Mouse (Mus musculus): ENCODE results near the gene Egflam.

Gene Egflam

GRCm38 (mm10) chr15:7217273-7217598 is 181.0 kb downstream of the Egflam start:
- in situ Hi-C loops (cut with MboI, MseI), result loop anchor here (5.0 kb wide), 1 partner anchor 80 kb away; no protein-coding TSS in a partner anchor

DNA sequence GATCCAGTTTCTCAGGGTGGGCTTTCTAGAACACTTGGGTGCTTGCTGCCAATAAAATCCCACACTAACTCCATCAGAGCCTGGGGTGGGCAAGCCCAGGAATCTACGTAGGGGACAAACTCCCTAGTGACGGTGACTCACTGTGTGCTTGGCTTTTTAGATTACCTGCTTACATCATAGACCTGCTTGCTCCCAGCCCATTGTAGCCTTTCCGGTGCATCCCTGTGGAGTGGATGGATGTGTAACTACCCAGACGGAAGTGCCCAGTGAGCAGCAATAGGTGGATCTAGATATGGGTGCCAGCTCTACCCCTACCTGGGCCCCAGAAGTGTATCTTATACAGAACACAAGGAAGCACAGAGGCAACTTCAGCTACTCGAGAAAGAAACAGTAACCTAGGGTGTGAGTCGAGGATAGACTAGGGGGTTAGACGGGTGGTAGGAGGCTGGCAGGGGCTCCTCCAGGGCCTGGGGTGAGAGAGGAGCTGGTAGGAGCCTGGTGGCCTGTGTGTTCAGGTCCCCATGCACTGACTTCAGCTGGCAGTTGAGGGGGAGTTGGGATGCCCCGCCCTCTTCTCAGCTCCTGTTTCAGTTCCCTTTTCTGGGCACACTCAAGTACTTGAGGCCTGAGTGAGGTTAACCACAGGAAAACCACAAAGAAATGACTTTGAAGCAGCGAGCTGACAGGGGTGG is 181.5 kb downstream of the Egflam start:
- in situ Hi-C loops (cut with MboI, MseI), result loop anchor here (5.0 kb wide), 1 partner anchor 79 kb away; no protein-coding TSS in a partner anchor

DNA sequence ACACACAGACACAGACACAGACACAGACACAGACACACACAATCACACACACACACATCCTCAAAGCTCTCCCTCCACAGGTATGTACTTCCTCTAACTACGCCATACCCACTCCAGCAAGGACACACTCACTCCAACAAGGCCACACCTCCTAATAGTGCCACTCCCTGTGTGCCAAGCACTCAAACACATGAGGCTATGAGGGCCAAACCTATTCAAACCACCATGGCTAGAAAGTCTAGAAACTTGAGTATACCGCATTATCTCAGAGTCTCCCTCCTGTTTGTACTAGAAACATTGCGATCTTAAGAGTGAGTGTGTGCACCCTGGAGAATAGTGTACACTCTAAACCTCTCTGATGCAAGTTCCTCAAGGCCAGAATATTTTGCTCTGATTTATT is 182.3 kb downstream of the Egflam start:
- in situ Hi-C loops (cut with MboI, MseI), result loop anchor here (5.0 kb wide), 1 partner anchor 79 kb away; no protein-coding TSS in a partner anchor

GRCm38 (mm10) chr15:7213683-7214082 is 184.5 kb downstream of the Egflam start:
- in situ Hi-C loops (cut with MboI, MseI), result no loop called here

DNA sequence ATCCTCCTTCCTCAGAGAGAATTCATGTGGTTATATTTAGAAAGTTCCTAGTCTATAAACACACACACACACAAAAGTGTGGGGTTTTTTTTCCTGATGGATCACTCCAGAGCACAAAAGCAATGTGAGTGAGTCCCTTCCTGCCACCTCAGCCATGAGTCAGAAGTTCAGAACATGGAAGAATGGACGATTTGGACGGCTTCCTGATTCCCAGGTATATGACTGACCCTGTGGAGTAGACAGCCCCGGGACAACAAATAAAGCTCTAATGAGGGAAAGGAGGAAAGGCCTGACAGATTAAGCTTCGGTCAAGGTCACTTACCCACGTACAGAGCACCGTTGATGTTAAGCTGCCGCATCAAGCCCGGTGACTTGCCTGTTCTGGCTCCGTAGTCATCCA is 190.0 kb downstream of the Egflam start:
- in situ Hi-C loops (cut with MboI, MseI), result no loop called here

DNA sequence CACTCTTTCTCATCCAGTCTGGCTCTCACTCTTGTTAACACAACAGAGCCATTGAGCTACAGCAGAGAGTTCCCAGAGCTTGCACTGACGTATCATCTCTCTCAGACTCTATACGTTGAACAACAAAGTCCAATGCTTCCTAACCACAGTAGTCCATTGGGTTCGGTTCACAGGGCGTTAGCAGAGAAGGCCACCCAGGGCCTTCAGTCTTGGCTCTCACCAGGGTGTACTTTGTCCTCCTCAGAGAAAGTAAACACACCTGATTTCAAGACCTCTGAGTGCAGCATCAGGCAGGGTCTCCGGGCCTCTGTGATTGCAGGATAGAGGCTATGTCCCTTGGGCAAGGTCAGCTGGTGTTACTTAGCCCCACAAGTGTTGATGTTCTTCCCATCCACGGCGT is 190.9 kb downstream of the Egflam start:
- in situ Hi-C loops (cut with MboI, MseI), result no loop called here

DNA sequence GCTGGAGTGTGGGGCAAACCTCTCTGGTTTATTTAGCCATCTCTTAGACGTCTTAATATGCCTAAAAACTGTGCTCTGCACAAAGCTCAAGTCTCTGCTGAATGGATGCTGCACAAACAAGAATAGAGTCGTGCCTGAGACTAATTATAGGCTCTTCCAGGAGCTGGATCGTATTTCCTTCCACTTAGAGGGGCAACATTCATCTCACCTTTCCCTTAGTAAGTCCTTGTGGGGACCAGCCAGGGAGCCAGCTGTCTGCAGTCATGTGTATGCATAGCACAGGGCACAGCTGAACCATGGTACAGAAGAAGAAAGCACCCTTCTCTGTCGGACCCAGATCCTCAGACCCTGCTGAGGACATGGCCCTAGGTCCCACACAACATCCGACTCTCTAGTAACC is 192.1 kb downstream of the Egflam start:
- in situ Hi-C loops (cut with MboI, MseI), result no loop called here

- in situ Hi-C loops (cut with MboI, MseI), result no loop called here
Observed at GRCm38 (mm10) chr15:7204917-7205316, 193.3 kb downstream of the Egflam start.

DNA sequence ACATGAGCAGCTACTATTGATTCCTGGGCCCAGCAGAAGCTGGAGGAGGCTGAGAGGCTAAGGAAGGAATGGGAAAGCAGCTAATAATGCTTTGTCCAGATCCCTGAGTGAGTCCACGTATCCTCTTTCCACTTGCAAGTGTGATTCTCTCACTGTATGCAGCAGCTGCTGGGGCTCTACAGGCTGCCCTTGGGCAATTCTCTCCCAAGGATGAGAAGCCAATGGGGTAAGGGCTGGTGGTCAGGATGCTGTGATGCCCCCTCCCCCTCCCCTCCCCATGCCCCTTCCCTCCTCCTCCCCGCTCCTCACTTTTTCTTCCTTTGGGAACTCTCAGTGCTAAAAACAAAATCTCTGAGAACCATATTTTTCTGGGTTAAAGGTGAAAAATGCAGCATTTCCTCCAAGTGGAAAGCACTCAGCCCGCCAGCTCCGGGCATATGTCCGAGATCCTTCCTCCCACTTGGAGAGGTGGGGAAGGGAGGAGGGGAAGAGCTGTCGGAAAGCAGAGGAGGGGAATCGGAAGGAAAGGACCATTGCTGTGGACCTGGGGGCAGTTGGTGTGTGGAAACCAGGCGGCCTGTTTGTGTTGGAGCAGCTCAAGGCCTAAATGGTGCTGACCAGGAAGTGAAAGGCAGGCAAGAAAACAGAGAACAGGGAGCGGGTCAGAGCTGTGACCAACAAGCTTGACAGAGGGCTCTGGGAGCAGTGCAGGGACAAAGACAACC is 194.4 kb downstream of the Egflam start:
- in situ Hi-C loops (cut with MboI, MseI), result no loop called here

- in situ Hi-C loops (cut with MboI, MseI), result no loop called here
Observed at GRCm38 (mm10) chr15:7202981-7203380, 195.2 kb downstream of the Egflam start.

GRCm38 (mm10) chr15:7201421-7202380 is 196.5 kb downstream of the Egflam start:
- in situ Hi-C loops (cut with MboI, MseI), result no loop called here

DNA sequence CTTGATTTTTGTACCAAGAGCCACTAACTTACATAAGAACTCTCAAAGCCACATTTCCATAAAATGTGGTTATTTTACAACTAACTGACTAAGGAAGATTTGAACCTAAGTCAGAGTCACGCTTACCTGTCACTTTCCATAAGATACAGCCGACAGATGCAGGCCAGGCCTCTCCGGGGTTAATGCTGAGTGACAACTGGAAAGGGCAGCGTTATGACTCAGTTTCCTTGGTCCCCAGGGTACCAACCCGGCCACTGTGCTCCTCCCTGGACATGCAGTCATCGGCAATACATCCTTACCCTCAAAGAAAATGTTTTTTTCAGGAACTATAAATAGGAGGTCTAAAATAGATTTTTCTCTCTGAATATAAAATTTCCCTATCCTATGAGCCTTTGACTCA is 197.9 kb downstream of the Egflam start:
- in situ Hi-C loops (cut with MboI, MseI), result no loop called here

- in situ Hi-C loops (cut with MboI, MseI), result no loop called here
Observed at GRCm38 (mm10) chr15:7198816-7199215, 199.4 kb downstream of the Egflam start.

DNA sequence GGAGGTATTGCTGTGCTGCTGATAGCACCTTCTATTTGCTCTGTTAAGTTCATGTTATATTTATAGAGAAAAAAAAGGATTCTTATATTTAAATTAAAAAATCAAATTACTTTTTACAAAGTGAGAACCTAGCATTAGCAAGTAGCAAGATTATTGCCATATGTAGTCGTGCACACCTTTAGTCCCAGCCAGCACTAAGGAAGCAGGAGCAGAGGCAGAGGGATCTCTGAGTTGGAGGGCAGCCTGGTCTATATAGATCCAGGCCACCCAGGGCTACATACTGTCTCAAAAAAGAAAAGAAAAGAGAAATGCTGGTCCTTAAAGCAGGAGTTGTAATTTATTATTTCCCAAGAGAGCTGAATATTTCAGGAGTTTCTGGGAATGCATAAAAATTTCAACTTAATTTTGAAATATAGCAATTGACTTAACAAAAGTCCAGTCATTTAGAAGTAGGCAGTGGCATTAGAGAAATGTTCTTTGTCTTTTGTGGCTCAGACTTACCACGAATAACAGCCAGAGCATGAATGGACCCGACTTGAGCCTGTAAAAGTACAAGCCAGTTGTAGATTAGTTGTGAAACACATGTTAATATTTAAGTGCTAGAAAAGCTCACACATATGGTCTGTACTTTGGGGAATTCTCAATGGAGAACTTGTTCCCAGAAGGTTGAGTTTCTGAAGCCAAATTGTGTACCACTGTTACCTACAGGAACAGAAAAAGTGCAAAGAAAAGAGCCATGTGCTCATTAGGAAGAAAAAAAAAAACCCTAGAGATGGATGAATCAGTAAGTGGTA is 200.3 kb downstream of the Egflam start:
- in situ Hi-C loops (cut with MboI, MseI), result no loop called here

DNA sequence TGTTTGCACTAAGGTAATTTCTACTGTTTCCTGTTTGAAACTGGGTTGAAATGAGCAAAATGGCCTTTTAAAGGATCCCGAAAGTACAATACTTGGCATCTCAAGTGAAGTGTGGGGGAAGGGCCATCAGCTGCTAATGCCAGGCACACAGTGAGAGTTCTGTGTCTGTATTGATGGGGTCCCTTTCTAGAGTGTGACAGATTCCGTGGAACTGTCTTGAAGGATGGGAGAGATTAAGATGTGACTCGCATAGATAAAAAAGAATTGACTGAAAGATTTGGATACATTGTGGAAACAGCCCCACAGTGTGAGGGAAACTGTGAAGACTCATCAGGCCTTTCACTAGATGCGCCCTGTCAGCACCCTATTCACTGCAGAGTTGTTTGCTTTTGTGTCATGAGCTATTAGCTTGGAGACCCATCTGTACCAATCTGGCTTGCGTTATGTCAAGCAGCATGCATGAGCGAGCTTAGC is 203.4 kb downstream of the Egflam start:
- in situ Hi-C loops (cut with MboI, MseI), result no loop called here

DNA sequence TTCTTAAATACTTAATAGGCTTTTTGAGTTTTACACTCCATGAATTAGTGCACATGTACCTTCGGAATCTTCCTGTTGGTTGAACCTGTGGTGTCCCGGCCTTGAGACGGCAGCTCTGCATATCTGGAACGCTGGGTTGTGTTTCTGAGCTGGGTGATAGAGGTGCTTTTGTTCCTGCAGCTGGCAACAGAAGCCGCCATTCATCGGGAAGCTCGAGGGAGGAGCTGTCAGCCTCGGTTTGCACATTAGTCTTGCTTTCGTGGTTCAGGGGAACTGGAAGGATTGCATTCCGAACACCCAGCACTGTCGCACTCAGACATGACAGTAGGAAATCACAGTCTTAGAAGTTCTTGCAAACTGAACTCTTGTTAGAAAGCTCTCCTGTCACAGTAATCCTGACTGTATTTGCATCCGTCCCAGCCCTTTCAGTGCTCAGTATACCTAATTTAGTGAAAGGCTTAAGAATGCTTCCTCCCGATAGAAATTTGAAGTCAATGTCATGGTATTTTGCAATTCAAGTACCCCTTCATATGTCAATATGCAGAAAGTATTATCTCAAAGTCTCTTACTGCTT is 204.0 kb downstream of the Egflam start:
- in situ Hi-C loops (cut with MboI, MseI), result no loop called here

DNA sequence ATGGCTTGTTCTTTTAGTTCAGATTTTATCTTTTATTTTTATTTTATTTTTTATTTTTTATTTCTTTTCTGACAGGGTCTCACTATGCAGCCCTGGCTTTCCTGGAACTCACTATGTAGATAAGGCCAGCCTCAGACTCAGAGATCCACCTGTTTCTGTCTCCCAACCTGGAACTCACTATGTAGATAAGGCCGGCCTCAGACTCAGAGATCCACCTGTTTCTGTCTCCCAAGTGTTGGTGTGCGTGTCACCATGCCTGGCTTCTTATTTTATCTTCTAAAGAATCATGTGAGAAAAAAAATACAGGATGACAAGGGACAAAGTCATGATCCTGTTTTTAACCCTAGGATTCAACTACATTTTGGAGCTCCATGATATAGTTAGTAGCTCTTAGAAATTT is 205.6 kb downstream of the Egflam start:
- in situ Hi-C loops (cut with MboI, MseI), result no loop called here

DNA sequence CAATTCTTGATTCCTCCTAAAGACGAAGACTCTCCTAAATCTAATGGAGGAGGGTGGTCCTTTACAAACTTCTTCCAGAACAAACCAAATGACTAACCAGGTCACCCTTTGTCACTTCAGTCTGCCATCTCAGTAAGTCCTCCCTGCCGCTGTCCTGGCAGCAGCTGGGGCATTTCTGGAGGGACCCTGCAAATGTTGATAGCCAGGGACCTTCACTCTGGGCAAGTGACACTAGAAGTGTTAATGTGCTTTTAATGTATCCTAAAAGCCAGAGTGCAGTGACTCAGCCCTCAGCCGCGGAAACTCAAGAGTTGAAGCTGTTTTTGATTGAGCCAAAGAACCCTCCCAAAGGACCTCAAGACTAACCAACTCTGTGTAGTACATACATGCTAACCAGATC is 207.1 kb downstream of the Egflam start:
- in situ Hi-C loops (cut with MboI, MseI), result no loop called here

DNA sequence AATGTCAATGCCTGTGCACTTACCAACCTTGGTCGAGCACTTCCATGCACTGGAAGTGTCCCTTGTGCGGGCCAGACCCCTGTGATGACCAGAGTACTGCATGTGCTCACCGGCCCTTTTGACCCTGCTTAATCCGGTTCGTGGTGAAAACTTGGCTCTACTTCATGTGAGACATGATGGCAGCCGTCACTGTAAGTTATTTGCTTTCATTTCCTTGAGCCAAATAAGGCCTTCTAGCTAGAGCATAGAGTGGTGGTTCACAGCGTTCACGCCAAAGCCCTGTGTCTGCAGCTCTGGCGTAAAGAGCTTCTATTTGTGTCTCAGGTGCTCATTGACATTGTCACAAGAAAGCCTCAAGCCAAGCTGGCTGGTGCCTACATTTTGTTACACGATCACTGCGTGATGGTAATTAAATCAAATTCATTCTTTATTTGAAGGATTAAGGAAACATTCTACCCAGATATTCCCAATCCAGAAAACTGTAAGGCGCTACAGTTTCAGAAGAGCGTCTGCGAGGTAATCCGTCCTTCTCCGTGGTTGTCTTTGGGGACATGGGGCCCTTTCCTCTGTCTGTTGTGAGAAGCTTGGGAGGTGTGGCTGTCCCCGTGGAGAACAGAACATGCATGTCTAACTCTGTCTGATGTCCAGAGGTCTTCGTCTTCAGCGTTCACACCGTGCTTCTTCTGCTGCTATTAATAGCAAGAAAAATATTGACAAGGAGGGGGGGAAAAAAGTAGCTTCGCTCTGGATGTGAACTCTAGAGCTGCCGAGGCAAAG is 208.3 kb downstream of the Egflam start:
- in situ Hi-C loops (cut with MboI, MseI), result no loop called here

DNA sequence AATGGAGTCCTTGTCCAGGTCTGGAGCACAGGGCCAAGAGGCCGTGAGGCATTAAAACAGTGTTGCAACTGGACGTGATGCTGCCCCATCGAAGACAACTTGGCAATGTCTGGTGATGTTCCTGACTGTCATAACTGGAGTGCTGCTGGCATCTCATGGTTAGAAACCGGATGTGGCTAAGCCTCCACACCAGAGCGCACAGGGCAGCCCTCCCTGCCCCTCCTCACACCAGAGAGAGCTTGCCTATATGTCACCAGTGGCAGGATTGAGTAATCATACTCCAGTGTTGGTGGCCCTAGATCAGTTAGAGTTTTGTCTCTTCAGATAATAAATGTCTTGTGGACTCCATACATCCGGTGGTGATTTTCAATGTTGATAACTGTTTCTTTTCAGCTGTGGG is 210.5 kb downstream of the Egflam start:
- in situ Hi-C loops (cut with MboI, MseI), result no loop called here
